Mouse (Mus musculus) testis, adult 2 months (tissue): ENCODE data around the gene Ros1.

Experiments used
- CTCF ChIP-seq: fragments of 200-500 bp; IDR thresholded peaks from 2 replicates; pipeline ENCODE4 v1.5.1; 2012; ENCODE audit warnings: low read depth, mild to moderate bottlenecking, inconsistent platforms, low read length, moderate library complexity; ENCODE audit not compliant: control insufficient read depth, insufficient read depth, insufficient replicate concordance
- POLR2A ChIP-seq: fragments of 200-500 bp; IDR thresholded peaks from 2 replicates; pipeline ENCODE4 v1.6.1; 2012; ENCODE audit warnings: low read depth, mild to moderate bottlenecking, inconsistent platforms, low read length, moderate library complexity; ENCODE audit not compliant: control insufficient read depth

DNA sequence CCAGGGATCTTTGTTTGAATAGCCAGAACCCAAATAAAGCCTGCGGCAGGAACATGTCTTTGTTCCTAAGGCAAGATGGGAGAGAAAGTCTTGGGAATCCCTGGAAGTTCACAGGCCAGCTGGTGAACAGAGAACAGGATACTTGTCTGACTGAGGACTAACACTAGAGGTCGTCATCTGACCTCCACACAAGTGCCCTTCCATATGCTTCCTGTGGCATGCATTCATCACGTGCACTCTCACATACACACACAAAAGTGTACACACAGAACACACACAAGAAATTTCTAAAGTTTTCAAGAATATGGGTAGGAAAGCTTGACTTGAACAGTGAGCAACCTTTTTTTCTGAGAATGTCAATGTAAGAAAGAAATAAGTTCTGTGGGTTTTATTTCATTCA is 34.4 kb downstream of the Ros1 start:
- TF ChIP-seq POLR2A = no peak
- no peak for TF ChIP-seq CTCF
